Mouse (Mus musculus) bone marrow macrophage, adult 2 months (primary cell): ENCODE measurements around the gene Jade1. TPM values are rescaled to one million over a fixed set of nuclear protein-coding genes. Genes with fewer than 3 reads are reported as not detected.
A peak's percentile ranks its signal among the peaks of the same experiment; 100 is the strongest.

Experiments
- H3K27ac ChIP-seq: 2 replicates; pipeline ENCODE4 v1.5.1; 2012; ENCODE audit warnings: low read depth, low read length; ENCODE audit not compliant: insufficient read depth
- H3K4me1 ChIP-seq: 2 replicates; pipeline ENCODE4 v1.6.1; 2012; ENCODE audit warnings: low read length; ENCODE audit not compliant: control insufficient read depth, insufficient read depth
- H3K4me3 ChIP-seq: 2 replicates; pipeline ENCODE4 v1.5.1; 2012; ENCODE audit warnings: mild to moderate bottlenecking, low read length, moderate library complexity; ENCODE audit not compliant: insufficient read depth
- CTCF ChIP-seq: IDR thresholded peaks from 2 replicates; pipeline ENCODE4 v1.5.1; 2012; ENCODE audit warnings: low read depth, mild to moderate bottlenecking, low read length, moderate library complexity
- POLR2A ChIP-seq: IDR thresholded peaks from 2 replicates; pipeline ENCODE4 v1.6.1; 2012; ENCODE audit warnings: mild to moderate bottlenecking, low read depth, low read length, borderline replicate concordance
- polyA plus RNA-seq: library from polyadenylated mRNA; stranded (reverse); fragments of >200 nt; gene quantifications from 2 replicates; pipeline ENCODE4 v1.2.4, GENCODE M21; 2012; ENCODE audit not compliant: missing spikeins, insufficient read depth, insufficient read length

The Jade1 gene
- polyA plus RNA-seq, 1 experiment: 13.9 TPM

DNA sequence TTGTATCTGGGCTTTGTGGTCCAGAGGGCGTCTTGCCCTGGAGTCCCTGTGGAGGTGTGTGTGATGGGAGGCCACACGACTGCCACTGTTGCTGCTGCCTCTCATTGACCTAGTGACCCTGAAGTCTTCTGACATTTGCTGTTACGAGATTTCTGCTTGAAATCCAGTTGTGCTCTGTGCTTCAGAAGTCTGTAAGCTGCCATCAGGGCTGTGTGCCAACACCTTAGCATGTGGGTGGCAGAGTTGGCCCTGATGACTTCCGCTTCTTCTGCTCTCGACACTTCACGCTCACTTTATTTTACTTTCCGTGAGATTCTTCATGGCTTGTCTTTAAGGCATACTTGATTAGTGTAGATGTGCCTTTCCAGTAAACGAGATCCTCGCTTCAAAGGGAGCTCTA, 42.9 kb downstream of the Jade1 start:
- no peak for TF ChIP-seq CTCF
- TF ChIP-seq POLR2A: no peak
- no peaks in the 10 kb centered on the region for H3K4me1 ChIP-seq
- H3K27ac ChIP-seq: no peak overlapping the region
- no peak overlapping the region for H3K4me3 ChIP-seq

DNA sequence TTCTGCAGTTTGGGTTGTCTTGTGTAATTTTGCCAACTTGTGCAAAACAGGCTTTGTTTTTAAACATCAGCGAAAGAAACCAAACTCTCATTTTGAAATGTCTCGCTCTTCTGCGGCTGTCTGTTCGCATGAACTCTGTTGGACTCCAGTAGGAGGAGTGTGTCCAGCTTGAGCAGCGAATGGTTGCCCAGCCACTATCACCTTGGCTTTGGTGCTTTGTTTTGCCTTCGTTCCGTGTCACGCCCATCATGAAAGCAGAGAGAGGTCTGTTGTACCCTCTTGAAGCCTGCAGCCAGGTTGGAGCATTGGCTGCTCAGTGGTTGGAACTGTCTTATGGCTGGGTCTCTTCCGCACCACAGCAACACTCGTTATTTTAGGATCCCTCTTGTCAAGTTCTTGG, 43.7 kb downstream of the Jade1 start:
- TF ChIP-seq POLR2A (no peak), CTCF (no peak)
- no peak overlapping the region for H3K27ac ChIP-seq
- no peak overlapping the region for H3K4me3 ChIP-seq
- no peaks in the 10 kb centered on the region for H3K4me1 ChIP-seq

DNA sequence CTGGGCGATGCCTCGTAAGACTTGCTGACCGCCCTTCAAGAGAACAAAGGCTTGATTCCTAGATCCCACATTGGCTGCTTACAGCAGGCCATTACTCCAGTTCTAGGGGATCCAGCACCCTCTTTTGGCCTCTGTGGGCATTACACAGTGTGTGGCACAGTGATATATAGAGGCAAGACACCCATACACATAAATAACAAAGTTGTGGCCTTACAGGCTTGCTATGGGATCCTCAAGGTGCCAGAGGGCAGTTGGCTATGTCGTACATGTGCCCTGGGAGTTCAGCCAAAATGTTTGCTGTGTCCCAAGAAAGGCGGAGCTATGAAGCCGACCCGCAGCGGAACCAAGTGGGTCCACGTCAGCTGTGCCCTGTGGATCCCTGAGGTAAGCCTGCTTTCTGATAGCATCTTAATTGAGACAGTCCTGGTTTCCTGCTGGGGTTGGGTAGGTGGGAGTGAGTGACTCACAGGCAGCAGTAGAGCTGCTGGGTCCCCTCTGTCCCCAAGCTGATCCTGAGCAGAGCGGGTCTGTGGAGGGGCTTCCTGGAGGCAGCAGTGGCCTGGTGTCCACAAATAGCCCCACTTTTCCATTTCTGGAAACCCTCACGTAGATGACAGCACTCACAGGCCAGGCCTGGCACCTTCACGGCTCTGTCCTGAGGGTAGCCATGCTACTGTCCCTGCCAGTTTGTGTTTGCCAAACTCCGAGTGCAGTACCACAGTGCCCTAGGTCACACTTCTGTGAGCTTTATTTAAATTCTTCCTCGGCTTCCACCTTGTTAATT, 44.5 kb downstream of the Jade1 start:
- peak; percentile 35 for TF ChIP-seq CTCF
- no peak for TF ChIP-seq POLR2A
- H3K27ac ChIP-seq: no peak overlapping the region
- no peak overlapping the region for H3K4me3 ChIP-seq
- no peaks in the 10 kb centered on the region for H3K4me1 ChIP-seq

DNA sequence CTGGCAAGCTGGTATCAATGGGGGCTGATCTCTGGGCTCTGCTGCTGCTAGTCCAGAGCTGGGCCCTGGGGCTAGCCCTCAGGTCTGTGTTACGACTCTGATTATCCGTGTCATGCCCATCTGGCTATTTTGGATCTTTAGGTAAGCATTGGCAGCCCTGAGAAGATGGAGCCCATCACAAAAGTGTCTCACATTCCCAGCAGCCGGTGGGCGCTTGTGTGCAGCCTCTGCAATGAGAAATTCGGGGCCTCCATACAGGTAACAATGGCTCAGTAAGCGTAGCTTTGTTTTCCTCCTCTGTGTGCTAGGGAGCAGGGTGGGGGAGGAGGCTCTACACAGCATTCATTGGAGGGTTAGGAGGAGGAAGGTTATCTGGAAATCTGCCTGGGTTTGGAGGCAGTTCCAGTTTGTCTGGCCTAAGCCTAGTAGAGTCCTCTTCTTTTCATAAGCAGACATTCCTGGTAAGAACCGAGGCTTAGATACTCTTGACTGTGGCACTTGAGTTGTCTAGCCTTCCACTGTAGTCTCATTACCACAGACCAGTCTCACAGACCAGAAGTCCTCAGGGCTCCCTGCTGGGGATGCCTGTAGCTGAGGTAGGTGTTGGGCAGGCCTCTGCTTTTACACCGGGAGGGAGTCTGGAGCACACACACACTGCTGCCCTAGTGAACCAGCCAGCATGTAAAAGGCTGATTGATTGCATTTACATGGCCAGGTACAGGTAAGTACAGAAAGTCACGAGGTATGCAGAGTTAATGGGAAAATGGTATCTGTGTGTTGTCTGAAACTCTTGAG, 45.9 kb downstream of the Jade1 start:
- Histone ChIP-seq H3K4me1 (no peaks in the 10 kb centered on the region), H3K27ac (no peak overlapping the region), H3K4me3 (no peak overlapping the region)
- TF ChIP-seq POLR2A (no peak), CTCF (no peak)

DNA sequence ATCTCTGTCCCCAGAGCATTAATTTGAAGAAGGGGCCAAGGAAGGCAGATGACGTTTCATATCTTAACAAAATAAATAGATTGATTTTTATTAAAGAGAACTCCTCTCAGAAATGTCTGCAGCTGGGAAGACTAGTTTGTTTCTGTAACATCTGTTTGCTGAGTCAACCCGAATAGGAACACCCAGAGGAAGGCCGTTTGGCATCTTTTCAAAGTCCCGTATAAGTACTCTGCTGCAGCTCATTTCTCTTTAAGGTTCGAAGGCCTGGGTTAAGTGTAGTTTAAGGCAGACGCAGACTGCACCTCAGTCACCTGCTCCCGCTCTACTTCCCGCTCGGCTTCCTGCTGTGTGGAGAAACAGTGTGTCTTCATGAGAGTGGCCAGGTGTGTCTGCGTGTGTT, 47.4 kb downstream of the Jade1 start:
- TF ChIP-seq POLR2A: no peak
- no peak overlapping the region for H3K4me3 ChIP-seq
- H3K27ac ChIP-seq: no peak overlapping the region
- H3K4me1 ChIP-seq: no peaks in the 10 kb centered on the region

DNA sequence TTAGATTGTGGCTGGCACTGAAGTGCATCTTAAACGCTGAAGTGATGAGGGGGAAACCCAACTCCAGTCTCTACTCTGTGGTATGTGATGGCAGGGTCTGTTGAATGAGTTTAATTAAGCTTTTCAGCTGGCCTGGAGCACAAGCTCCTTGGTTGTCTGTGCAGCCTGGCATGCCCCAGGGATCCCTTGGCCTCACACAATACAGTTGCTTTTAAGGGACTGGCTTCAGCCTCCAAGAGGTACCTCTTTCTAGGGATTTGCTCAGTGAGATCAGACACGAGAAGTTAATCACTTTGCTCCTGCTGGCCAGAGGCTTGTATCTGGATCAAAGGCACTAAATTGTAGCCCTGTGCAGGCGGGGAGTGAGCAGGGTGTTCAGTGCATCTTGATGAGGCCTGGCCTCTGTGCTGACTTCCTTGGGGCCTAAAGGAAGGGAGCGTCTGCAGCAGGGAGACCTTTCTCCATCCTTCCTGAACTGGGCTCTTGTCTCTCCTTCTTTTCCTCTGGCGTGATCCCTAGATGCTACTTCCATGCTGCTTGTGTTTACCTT, 48.0 kb downstream of the Jade1 start:
- no peak overlapping the region for H3K4me3 ChIP-seq
- TF ChIP-seq CTCF (no peak), POLR2A (no peak)
- H3K27ac ChIP-seq: no peak overlapping the region

DNA sequence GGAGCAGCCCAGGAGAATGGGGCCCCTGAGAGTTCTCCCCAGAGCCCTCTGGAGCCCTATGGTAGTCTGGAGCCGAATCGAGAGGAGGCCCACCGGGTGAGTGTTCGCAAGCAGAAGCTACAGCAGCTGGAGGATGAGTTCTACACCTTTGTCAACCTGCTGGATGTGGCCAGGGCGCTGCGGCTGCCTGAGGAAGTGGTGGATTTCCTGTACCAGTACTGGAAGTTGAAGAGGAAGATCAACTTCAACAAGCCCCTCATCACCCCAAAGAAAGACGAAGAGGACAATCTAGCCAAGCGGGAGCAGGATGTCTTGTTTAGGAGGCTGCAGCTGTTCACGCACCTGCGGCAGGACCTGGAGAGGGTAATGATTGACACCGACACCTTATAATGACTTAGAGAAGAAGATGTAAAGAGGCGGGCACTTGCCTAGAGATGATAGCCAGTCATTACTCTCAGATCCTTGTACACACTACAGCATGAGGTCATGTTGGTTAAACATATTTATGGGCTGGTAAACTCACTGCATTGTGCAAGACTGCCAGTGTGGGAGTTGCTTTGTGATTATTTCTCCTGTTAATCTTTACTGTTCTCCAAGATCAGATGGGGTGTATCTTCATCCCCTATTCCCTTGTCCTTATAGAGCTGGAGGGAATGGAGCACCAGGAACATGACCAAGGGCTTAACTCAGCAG, 49.2 kb downstream of the Jade1 start:
- H3K4me3 ChIP-seq: no peak overlapping the region
- H3K27ac ChIP-seq: no peak overlapping the region
- H3K4me1 ChIP-seq: no peaks in the 10 kb centered on the region
- no peak for TF ChIP-seq POLR2A
- TF ChIP-seq CTCF: no peak

More for the DNA sequence above, 48.0 kb downstream of the Jade1 start:
- H3K4me1 ChIP-seq: no peaks in the 10 kb centered on the region

DNA sequence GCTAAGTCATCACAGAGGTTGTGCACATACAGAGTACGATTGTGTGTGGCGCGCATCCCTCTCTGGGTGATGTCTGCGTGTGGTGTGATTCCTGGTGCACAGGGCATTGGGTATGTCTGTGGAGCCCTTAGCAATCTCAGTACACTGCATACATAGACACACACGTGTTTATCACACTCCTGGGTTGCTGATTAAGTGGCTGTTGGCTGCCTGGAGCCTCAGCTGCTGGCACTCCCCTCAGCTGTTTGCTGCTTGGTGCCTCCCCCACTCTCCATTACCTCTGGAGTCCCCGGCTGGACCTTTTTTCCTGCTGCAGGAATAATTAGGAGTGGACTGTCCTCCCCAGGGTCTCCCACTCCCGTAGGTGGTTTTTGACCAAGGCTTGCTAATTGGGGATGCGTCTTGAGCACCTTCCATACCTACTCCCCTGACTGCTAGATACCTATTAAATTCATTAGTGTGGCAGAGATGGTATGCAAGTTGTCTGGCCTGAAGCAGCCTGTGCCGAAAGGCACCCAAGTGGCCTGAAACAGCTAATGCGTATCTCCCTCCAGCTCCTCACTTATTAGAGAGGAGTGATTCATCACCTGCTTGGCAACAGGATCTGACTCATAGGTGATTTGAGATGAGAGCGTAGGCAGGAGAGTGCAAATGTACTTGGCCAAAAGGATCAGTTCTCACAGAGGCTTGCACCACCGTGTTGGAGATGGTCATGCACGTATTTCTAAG, 50.2 kb downstream of the Jade1 start:
- Histone ChIP-seq H3K4me1 (no peaks in the 10 kb centered on the region), H3K4me3 (no peak overlapping the region), H3K27ac (no peak overlapping the region)
- TF ChIP-seq CTCF (no peak), POLR2A (no peak)

DNA sequence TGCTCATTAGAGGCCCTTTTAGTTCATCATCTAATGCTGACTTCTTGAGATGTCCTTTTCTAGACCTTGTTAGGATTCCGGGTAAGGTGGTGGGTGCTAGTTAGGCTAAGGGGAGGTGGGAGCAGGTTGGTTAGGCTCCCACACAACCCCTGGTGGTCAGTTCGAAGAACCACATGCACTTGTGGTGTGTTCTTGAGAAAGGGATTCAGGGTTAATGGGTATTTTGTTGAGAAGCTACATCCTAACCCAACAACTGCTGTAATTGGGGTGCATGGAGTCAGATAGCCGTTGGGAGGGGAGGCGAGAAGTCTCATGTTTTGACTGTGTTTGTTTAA, 50.8 kb downstream of the Jade1 start:
- Histone ChIP-seq H3K4me3 (no peak overlapping the region), H3K27ac (no peak overlapping the region), H3K4me1 (no peaks in the 10 kb centered on the region)
- TF ChIP-seq CTCF: no peak
- no peak for TF ChIP-seq POLR2A
